Mouse (Mus musculus): Measurements from ENCODE around the gene Src.

- no peak for TF ChIP-seq POLR2A (IDR thresholded peaks at IDR 0.05; ENCODE audit: borderline replicate concordance, control insufficient read depth, low read depth, low read length)
- TF ChIP-seq CTCF (IDR thresholded peaks at IDR 0.05; ENCODE audit: control insufficient read depth, insufficient read depth, low read length) = no peak
These were observed 22.3 kb upstream of the Src start for GRCm38 (mm10) chr2:157395960-157396359.

Measured in bone marrow, adult 2 months (tissue).